13 mouse cellular contexts compared by ENCODE assay signal in the genomic region with DNA sequence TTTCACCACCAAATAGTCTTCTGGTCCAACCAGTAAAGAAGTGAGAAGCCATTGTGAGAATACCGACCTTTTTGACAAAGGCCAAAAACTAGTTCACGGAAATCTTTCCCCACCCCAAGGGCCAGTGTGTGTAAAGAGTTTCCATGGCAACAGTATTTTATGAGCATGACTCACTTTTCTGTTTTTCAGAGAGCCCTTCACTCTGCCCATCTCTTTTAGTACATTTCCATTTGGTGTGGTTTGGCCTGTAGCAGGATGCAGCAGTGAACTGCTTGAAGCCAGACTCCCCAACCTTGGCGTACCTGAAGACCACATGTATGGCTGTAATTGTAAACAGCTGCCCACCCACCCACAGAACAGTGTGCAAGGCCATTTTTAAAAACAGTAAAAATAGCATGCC.
DNase-seq lines count a peak whose midpoint lies in the region; ATAC-seq lines count a peak whose summit lies in the region.
"Had no signal": no experiment of that assay in that cellular context is flagged by ENCODE, and none has a peak within 500 bp of the region (broad histone marks: within the 10 kb centered on the region; RNA-seq: fewer than 3 reads in every experiment).

No protein-coding gene starts in this region.

- WGBS in intestine, embryonic 16.5 days = 47% methylated on average over 3 of the region's 3 CpGs
- WGBS in intestine, embryonic 15.5 days = 52% methylated on average over 3 of the region's 3 CpGs

- no peaks in the 10 kb centered on the region for H3K27me3 ChIP-seq in intestine, embryonic 16.5 days (replicated peaks; ENCODE audit: control insufficient read depth, insufficient read depth, low read length)
- H3K27me3 ChIP-seq in intestine, embryonic 15.5 days (replicated peaks) = no peaks in the 10 kb centered on the region
- H3K27me3 ChIP-seq: heart, embryonic 13.5 days; midbrain, embryonic 12.5 days had no signal

- DNase-seq in adrenal gland, adult (ENCODE audit: inconsistent age in 2 of 2, low spot score in 1 of 2) = peak; percentile 11 to 77
- no peak for DNase-seq in adrenal gland, postnatal 4 days (ENCODE audit: low spot score in 2 of 2)
- peak; percentile 69 for DNase-seq in Muller cell, postnatal 12 days (ENCODE audit: inconsistent ontology term)
- DNase-seq in forelimb bud, embryonic 11.5 days (ENCODE audit: low read depth, low spot score) = peak; percentile 62
- DNase-seq in gastrocnemius, postnatal 4 days (ENCODE audit: low spot score in 2 of 2) = no peak
- DNase-seq in left cerebral cortex, postnatal 10 days (ENCODE audit: extremely low spot score in 1 of 2, low spot score in 2 of 2) = no peak
- DNase-seq: cerebellum, adult 18-20 months had no signal

- H3K4me1 ChIP-seq in intestine, embryonic 16.5 days (ENCODE audit: control insufficient read depth, insufficient read depth, low read length) = no peaks in the 10 kb centered on the region
- H3K4me1 ChIP-seq in intestine, embryonic 15.5 days (replicated peaks) = no peaks in the 10 kb centered on the region
- H3K4me1 ChIP-seq: heart, embryonic 13.5 days; midbrain, embryonic 12.5 days had no signal

- no peak overlapping the region for H3K4me3 ChIP-seq in intestine, embryonic 16.5 days (ENCODE audit: low read length)
- H3K4me3 ChIP-seq in intestine, embryonic 15.5 days (replicated peaks) = no peak overlapping the region
- H3K4me3 ChIP-seq: heart, embryonic 13.5 days; layer of hippocampus, adult 2 months; midbrain, embryonic 12.5 days had no signal

- H3K4me2 ChIP-seq in intestine, embryonic 16.5 days (ENCODE audit: low read depth, low read length) = no peak overlapping the region
- H3K4me2 ChIP-seq in intestine, embryonic 15.5 days (replicated peaks) = no peak overlapping the region
- H3K4me2 ChIP-seq: heart, embryonic 13.5 days; midbrain, embryonic 12.5 days had no signal

- intact Hi-C loops in left cerebral cortex, postnatal 10 days (cut with DNase I) = no loop called here

- H3K9me3 ChIP-seq in intestine, embryonic 16.5 days (ENCODE audit: control insufficient read depth, low read length) = no peaks in the 10 kb centered on the region
- no peaks in the 10 kb centered on the region for H3K9me3 ChIP-seq in intestine, embryonic 15.5 days
- H3K9me3 ChIP-seq: heart, embryonic 13.5 days; midbrain, embryonic 12.5 days had no signal

- no peak overlapping the region for H3K9ac ChIP-seq in intestine, embryonic 16.5 days (ENCODE audit: low read depth, low read length)
- no peak overlapping the region for H3K9ac ChIP-seq in intestine, embryonic 15.5 days
- H3K9ac ChIP-seq: heart, embryonic 13.5 days; midbrain, embryonic 12.5 days had no signal

- peak; percentile 52; the same call in 1 of the 2 replicates for ATAC-seq in intestine, embryonic 16.5 days
- ATAC-seq in intestine, embryonic 15.5 days = no peak; the same call in 1 of the 2 replicates

- no peak overlapping the region for H3K27ac ChIP-seq in intestine, embryonic 16.5 days (ENCODE audit: low read length)
- H3K27ac ChIP-seq in intestine, embryonic 15.5 days = no peak overlapping the region
- H3K27ac ChIP-seq: heart, embryonic 13.5 days; layer of hippocampus, adult 2 months; macrophage; midbrain, embryonic 12.5 days had no signal

- no peaks in the 10 kb centered on the region for H3K36me3 ChIP-seq in intestine, embryonic 16.5 days (ENCODE audit: control insufficient read depth, insufficient read depth, low read length)
- H3K36me3 ChIP-seq in intestine, embryonic 15.5 days = no peaks in the 10 kb centered on the region
- H3K36me3 ChIP-seq: heart, embryonic 13.5 days; midbrain, embryonic 12.5 days had no signal

Comparison
In these comparisons a context has a peak if more than half of its experiments do, and no peak if none do; other contexts are left out.
1. DNase-seq: peak in adrenal gland, adult (2 of 2), Muller cell, postnatal 12 days (single experiment) and forelimb bud, embryonic 11.5 days (single experiment); none in adrenal gland, postnatal 4 days (0 of 2), gastrocnemius, postnatal 4 days (0 of 2) and left cerebral cortex, postnatal 10 days (0 of 2).